Mouse (Mus musculus) cortical plate, adult 2 months (tissue): ENCODE measurements around the gene Adh7.

Source experiments
- CTCF ChIP-seq: fragments of 200-500 bp; IDR thresholded peaks from 2 replicates; pipeline ENCODE4 v1.5.1; 2011; ENCODE audit warnings: mild to moderate bottlenecking, control low read depth, low read length; ENCODE audit not compliant: insufficient read depth; ENCODE audit errors: extremely low read depth
- POLR2A ChIP-seq: fragments of 200-500 bp; IDR thresholded peaks from 2 replicates; pipeline ENCODE4 v1.6.1; 2011; ENCODE audit warnings: mild to moderate bottlenecking, low read length, control low read depth; ENCODE audit not compliant: insufficient read depth; ENCODE audit errors: extremely low read depth

DNA sequence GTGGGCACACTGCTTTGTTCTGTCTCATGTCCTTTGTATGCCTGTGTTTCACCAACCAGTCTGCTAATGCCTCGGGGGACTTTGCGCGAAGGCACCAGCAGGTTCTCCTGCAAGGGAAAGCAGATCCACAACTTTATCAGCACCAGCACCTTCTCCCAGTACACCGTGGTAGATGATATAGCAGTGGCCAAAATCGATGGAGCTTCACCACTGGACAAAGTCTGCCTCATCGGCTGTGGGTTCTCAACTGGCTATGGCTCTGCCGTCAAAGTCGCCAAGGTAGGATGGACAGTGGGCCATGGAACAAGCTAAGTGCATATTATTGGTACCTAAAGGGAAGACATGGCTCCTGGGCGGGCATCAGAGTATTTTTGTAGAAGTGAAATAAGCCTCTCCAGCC lies 65.0 kb downstream of the Adh7 start:
- TF ChIP-seq POLR2A (no peak), CTCF (no peak)
